Mouse (Mus musculus): ENCODE data around the gene Ankrd33b. TPM values are rescaled to one million over a fixed set of nuclear protein-coding genes. Genes with fewer than 3 reads are reported as not detected.
A peak's percentile ranks its signal among the peaks of the same experiment; 100 is the strongest.

Ankrd33b gene
- total RNA-seq, 2 experiments from 2014 or later: 5.5 to 5.8 TPM

DNA sequence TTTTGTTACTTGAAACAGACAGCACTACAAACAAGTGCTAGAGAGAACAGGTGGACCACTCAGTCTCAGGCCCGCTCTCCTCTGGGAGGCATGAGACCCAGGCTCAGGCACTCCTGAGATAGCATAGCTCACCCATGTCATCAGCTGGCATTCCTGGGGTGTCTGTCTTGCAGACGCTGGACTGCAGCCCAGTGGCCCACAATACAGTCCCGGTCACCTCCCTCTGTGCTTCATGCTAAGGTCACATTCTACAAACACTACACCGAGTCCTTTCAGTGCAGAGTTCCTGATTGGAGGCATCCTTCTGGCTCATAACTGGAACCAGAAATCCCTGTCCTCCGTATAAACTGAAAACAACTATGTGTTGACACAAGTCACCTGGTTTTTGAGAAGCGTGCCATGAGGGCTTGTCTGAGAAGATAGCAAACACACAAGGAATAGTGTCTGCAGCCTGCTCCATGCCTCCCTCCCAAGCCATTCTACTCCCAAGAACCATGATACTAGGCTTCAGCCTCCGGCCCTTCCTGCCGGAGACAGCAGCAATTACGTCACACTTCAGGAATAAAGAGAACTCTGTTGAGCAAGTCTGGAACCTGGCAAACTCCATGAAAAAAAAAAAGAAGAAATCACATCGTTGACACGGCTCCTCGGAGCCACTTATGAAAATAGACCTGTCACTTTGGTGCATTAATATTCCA is 65.1 kb downstream of the Ankrd33b start:
- no peak for DNase-seq

GRCm38 (mm10) chr15:31299258-31299917 is 68.1 kb downstream of the Ankrd33b start:
- peak; percentile 32 for DNase-seq

- DNase-seq: no peak
Observed at GRCm38 (mm10) chr15:31297777-31298137, 69.8 kb downstream of the Ankrd33b start.

DNA sequence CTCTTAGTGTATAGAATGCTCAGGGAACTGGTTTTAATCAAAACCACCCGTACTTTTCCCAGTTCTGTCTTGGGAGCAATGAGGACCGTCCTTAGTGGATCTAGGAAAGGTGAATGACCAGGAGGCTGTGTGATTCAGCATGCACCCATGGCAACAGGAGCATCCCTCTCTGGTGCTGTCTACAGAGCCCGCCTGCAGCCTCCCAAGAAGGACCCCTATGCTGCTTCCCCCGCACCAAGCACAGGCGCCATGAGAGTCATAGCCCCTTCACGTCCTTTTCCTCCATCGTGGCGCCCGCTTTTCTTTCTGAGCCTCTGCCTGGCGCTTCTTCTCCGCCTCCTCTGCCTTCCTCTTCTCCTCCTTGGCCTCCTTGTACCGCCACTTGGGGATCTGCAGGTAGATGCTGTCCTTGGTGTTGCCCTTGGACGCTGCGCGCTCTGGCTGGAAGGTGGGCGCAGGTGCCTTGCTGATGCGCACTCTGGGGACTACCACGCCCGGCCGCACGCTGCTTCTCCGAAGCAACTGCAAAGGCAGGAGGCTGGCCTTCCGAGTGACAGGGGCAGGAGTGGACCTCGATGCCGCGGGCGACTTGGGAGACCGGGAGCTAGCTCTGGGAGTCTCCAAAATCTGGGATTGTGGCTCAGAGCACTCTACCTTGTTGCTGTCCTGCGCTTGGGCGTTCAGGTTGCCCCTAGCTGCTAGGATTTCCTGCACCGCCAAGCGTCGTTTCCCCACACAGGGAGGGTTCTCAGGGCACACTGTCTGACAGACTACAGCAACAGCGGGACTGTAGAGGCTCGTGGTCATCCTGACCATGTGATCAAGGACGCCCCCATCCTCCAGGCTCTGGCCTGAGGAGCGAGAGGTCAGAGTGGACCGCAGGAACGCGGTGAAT is 70.4 kb downstream of the Ankrd33b start:
- no peak for DNase-seq

GRCm38 (mm10) chr15:31294311-31294710 is 73.2 kb downstream of the Ankrd33b start:
- DNase-seq: no peak

- no peak for DNase-seq
Observed at GRCm38 (mm10) chr15:31292627-31293026, 74.9 kb downstream of the Ankrd33b start.

- no peak for DNase-seq
Observed at GRCm38 (mm10) chr15:31285695-31286094, 81.8 kb downstream of the Ankrd33b start.

GRCm38 (mm10) chr15:31284922-31285631 is 82.4 kb downstream of the Ankrd33b start:
- DNase-seq: no peak

GRCm38 (mm10) chr15:31284142-31284541 is 83.4 kb downstream of the Ankrd33b start:
- no peak for DNase-seq

- DNase-seq: no peak
Observed at GRCm38 (mm10) chr15:31282353-31282752, 85.2 kb downstream of the Ankrd33b start.

DNA sequence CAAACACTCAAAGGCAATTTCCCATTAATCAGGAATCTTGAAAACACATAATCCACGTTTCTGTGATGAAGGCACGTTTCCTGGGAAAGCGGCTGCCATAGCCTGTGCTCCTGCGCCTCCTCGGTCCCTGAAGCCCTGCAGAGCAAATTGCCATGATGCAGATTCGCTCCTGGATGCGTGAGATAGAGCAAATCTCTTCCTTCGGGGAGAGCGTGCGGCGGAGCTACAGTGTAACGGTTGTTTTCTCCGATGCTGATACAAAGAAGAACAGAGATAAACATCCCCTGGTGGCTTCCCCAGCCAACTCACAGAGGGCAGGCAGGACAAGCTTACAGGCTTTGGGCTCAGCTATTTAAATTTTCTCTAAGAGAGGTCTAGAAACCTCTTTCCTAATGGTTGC is 85.7 kb downstream of the Ankrd33b start:
- DNase-seq: no peak

DNA sequence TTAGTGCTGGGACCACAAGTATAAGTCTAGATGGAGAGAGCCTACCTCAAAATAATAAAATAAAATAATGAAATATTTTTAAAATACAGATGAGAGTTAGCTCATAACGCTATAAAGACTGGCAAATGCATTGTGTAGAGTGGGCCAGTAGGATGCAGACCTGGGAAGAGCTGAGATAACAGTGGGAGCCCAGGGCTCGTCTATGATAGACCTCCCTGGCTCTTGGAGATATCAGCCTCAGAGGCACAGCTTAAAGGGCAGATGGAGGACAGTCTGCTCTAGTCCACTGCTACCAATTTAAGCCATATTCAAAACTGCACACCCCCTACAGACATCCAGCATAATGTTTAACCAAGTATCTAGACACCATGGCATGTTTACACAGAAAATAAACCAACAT is 86.8 kb downstream of the Ankrd33b start:
- no peak for DNase-seq

GRCm38 (mm10) chr15:31280059-31280458 is 87.5 kb downstream of the Ankrd33b start:
- DNase-seq: no peak

DNA sequence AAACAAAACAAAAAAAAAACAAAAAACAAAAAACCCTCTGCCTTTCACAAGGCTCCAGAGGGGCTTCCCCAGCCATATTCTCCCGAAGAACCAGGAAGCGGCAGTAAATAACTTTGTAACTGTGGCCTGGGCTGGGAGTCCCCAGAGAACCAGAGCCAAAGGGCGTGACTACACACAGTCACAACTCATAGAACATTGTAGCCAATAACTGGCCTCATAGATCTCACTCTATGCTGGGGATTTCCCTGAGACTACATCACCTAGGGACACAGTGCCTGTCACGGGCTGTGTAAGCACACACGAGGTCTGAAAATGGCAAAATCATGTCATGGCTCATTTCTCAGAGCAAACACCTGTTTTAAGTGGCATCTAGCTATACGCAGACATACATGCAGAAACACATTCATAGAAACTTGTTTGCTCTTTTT is 87.9 kb downstream of the Ankrd33b start:
- no peak for DNase-seq

DNA sequence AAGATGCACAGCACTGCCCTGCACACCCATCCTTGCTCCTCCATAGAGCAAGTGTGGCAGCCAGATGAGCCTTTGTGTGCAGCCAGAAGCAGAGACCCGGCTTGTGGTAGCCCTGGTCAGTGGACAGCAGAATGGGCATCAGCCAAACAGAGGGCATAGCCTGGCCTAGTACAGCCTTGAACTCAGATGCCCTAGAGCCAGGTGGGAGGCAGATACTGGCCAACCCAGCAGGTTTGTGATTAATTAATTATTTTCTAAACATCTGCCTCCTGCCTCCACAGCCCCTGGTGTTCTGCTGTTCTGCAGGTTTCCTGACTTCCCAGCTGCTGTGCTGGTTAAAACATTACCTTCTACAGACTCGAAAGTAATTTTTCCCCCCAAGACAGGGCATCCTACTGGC is 88.4 kb downstream of the Ankrd33b start:
- DNase-seq: no peak

GRCm38 (mm10) chr15:31278090-31278489 is 89.4 kb downstream of the Ankrd33b start:
- DNase-seq: no peak

DNA sequence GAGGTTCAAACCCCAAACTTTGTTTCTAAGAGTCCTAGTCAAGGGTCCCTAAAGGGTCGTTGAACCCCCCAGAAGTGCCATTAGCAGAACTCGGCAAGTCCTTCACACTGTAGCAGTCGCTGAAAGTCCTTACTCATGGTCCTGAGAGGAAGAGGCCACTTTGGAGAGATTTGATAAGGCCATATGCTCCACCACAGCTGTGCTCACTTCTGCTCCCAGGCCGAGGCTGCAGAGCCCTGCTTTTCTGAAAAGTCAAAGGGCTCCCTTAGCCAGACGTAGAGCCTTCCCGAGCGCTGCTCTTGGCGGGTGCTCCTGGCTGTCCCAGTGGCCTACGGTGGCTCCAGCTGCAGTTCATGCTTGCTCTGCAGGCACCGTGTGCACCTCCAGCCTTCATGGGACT is 94.0 kb downstream of the Ankrd33b start:
- DNase-seq: no peak

GRCm38 (mm10) chr15:31272695-31273094 is 94.8 kb downstream of the Ankrd33b start:
- DNase-seq: no peak

DNA sequence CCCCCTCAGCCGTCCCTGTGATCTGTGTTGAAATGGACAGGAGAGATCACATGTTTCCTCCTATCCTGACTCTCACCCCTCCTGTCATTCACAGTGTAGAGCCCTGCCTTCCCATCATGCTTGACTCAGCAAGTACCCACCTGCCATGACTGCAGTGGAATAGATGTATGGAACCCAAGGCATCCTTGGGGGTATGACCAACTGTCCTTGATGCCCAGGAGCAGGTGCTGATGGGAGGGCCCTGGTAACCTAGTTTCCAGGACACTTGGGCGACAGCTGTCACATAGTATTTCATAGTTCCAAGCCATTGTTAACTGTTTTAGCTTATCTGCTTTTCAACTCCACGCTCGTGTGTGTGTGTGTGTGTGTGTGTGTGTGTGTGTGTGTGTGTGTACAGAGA is 98.0 kb downstream of the Ankrd33b start:
- no peak for DNase-seq

DNA sequence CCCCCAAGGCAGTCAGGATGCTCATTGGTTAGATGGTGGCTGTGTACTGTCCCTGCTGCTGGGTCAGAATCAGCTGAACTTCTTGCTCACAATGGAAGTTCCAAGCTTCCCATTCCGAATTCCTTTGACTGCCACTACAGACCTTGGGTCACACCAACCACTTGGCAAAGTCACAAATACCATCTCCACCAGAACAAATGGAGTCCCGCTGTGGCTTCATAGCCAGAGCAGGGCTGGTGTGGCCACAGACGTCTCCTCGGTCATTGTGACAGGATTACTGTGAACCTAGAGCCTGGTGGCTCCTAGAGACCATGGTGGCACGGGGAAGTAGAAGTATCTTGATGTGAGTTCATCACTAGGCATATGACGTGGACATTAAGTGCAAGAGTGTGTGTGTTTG is 99.4 kb downstream of the Ankrd33b start:
- DNase-seq: no peak

- DNase-seq: no peak
Observed at GRCm38 (mm10) chr15:31265845-31266244, 101.7 kb downstream of the Ankrd33b start.

DNA sequence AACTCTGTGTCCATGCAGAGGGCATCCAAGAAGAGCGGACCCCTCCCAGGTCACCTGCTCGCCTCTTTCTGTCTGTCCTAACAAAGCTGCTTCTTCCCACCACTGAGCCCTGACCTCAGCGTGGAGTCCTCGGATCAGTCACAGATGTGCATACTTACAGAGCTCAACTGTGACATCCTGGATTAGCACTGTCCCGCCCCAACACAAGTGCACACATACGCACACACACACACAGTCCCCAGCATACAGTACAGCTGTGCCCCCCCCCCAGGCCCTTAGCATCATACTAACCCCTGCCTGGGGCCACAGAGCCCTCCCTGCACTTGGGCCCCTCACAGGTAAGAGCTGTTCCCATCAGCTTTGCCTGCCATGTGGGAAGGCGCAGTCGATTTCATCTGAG is 102.1 kb downstream of the Ankrd33b start:
- no peak for DNase-seq
